Mouse (Mus musculus) regulatory T cell (primary cell): ENCODE results near the gene Prss37.

Source experiments
- in situ Hi-C: fragments of 300-600 bp; cut with MboI, MseI; formaldehyde crosslinking; loops from one replicate; pipeline ENCODE4 v1.15.1; 2025; ENCODE audit warnings: high pct_unique_total_duplicates

Prss37 gene

DNA sequence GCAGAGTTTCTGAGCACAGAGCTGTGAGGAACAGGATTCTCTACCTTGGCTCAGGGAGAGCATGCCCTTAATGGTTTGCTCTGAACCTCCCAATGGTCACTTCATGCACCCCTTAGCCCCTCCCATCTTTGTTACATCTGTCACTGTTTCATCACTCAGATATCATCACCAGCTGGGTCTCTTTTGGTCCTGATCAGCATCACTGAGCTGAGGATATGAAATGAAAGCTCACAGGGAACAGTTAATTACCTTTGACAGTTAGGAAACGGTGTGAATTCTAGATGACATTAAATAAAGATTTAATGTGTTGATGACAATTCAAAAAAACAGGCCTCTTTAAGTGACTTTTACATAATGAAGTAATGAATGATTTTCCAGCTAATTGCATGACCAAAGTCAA is at the start of gene Prss37:
Prss37 (minus strand) TSS at position 101 of the 400 bp plus-strand sequence.
- in situ Hi-C loops = no loop called here

DNA sequence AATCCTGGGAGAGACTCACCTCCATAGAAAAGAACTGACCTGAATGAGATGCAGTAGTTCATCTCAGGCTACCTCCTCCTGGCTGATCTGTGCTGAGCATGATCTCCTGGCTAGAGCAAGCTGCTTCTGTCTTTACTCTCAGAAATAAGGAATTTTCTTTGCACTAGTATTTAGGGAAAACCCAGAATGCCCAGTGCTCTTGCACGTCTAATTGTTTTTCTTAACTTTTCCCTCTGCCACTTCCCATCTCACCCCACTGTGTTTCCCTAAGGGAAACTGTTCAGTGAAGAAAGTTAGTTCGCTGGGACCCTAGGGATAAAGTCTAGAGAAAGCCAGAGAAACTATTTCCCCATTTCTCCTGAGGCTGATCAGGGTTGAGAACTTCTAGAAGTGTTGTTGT is 35.6 kb upstream of the Prss37 start, which contains the start of gene Olfr461:
Olfr461 (minus strand) TSS at position 101 of the 400 bp plus-strand sequence.
- in situ Hi-C loops = no loop called here

DNA sequence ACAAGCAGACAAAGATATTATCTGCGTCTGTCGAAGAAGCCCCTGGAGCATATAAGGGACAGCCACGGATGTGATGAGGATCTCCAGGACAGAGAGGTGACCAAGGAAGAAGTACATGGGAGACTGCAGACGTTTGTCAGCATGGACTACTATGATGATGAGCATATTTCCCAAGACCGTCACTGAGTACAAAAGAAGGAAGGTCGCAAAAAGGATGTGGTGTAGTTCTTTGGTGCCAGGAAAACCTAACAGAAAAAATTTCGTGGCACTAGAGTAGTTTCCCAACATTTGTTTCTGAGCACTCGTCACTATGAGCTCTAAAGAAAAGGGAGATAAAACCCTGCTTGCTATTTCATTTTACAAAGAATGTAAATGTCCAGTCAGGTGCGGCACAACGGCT is 25.4 kb upstream of the Prss37 start:
- in situ Hi-C loops = no loop called here

DNA sequence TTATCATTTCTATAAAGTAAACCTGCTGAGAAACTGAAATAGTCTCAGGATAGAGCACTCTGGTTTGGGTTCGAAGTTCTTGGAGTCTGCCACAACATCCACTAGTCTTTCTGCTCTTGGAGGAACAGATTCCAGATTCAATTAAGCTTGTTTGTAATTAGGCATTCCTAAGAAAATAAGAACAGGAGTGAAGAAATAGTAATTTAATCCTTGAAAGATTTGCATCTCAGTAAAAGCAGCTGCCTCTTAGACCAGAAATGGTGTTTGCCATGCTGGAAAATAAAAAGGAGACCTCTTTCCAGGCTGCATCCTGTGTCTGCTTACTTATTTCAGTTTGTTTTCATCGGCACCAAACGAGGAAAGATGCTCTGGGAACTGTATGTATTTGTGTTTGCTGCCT is 26.1 kb downstream of the Prss37 start, which contains the start of gene Tas2r108:
Tas2r108 (plus strand) TSS at position 301 of the 400 bp plus-strand sequence.
- in situ Hi-C loops = no loop called here

DNA sequence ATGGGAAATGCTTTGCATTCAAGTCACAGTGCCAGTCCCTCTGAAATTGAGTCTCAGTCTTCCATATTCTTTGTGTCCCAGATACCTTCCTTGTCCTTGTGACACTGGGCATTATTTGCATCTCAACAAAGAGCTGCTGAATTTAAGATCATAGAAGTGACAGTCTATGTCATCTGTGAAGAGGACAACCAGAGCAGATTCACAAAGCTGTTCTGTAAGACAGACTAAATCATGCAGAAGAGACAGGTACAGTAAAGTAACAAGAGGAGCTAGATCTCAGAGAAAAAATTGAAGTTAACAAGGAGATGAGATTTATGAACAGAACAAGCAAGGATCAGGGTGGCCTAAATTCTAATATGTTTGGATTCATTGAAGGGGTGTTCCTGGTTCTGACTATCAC is 28.4 kb downstream of the Prss37 start, which contains the start of gene Tas2r137:
Tas2r137 (plus strand) TSS at position 301 of the 400 bp plus-strand sequence.
- in situ Hi-C loops = no loop called here

DNA sequence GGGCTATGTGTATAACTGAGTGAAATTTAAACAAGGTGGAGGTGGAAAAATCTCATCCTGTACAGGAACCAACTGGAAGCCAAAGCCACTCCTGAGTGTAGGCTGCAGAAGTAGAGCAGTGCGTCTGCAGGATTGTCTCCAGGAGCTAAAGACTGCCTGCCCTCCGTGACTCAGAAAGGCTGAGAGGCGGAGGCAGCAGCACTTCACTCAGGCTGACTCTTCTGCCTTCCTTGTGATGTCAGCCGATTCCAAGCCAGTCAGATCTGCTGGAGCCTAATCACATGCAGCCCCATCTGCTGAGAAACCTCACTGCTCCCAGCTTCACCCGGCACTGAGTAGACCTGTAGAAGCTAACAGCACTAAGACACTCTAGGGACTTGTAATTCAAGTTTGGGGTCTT is 37.0 kb downstream of the Prss37 start:
- in situ Hi-C loops = loop anchor here (10.0 kb wide), 1 partner anchor 202 kb away; no protein-coding TSS in a partner anchor

DNA sequence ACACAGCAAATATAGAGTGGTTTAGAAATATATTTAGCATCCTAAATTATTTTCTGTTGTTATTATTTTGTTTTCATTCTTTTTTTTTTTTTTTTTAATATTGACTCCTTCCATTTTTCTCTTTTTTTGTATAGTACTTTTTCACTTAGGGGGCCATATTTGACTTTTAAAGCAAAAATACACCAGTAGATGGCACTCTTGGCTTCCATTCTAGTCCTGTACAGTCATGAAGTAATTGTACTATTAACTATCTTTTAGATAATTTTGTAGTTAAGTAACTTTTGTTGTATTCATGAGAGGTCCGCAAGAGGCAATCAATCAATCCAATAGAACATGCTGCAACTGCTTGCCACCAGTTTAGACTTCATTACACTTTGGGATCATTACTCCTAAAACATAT is 39.6 kb downstream of the Prss37 start:
- in situ Hi-C loops = loop anchor here (10.0 kb wide), 1 partner anchor 205 kb away; no protein-coding TSS in a partner anchor

DNA sequence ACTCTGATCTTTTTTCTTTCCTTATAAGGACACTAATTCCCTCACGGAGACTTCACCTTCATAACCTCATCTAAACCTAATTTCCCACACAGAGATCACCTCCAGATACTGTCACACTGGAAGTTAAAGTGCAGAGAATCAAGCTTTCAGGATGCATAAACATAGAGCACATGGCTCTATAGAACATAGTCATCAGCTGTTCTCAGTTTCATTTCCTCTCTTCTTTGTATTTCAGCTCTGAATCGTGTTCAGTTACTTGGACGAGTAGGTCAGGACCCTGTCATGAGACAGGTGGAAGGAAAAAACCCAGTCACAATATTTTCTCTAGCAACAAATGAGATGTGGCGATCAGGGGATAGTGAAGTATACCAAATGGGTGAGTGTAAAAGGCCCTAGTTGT is 43.2 kb downstream of the Prss37 start:
- in situ Hi-C loops = no loop called here

DNA sequence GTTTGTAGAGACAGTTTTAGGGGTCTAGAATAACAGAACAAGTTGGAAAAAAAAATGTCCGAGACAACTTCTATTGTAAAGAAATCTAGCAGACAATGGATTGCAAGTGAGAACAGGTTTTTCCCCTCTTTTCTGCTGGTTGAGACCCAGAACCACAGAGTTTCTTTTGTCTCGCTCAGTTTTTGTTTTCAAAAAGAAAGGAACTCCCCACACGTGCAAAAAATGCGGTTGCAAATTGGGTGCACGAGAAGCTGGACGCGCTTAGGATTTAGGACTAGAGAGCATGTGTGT is 47.6 kb downstream of the Prss37 start:
- in situ Hi-C loops = loop anchor here (5.0 to 25.0 kb wide), 2 partner anchors 144 to 1091 kb away; partner anchors contain the start of gene Agk

DNA sequence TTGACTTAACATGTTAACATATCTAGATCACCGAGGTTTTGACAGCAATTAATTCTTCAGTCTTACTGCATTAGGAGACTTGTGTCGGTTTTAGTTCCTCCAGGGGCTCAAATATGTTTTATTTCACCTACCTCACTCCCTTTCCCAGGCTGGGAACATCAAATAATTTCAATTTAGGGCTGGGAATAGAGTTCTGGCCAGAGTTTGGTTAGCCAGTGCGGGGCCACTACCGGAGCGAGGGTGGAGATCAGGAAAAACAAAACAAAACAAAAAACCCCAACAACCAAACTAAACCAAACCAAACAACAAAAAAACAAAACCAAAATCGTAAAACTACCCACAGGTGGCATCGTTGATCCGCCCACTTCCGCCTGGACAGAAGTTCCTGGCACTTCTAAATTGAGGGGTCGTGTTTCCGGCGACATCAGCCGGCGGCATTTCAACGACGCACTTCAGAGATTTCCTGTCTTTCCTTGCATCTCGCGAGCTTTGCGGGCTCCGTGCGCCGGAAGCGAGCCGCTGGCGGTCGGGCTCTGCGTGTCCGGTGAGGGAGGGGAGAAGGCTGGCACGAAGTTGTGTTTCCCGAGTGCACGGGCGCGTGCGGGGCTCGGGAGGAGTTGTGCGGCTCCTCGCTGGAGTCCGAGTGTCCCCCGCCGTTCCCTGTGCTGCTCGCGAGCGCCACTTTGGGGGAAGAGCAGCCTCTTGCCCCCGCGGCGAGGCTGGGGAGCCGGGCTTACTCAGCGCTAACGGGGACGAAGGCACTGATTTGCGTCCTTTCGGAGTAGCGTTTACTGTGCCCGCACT is 48.2 kb downstream of the Prss37 start, which contains the start of gene Ssbp1:
Ssbp1 (plus strand) TSS at position 437 of the 804 bp plus-strand sequence.
- in situ Hi-C loops = loop anchor here (5.0 to 25.0 kb wide), 2 partner anchors 144 to 1091 kb away; partner anchors contain the start of gene Agk

DNA sequence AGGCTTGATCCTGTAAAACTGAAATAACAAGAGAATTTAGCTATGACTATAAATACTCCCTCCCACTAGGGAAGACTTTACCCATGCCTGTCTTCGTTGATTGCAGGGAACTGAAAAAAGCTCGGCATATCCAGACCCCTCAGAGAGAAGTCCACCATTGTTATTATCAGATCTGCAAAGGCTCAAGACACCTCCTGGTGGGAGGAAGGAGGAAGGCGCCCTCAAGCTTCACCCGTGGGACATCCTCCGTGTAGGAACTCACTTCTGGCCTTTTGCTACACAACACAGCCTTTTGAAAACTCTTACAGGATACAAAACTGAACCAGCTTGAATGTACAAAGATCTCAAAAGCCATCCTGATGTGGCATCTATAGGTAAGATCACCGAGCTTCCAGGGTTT is 53.6 kb downstream of the Prss37 start:
- in situ Hi-C loops = loop anchor here (25.0 kb wide), 1 partner anchor 1097 kb away; no protein-coding TSS in a partner anchor
